Mouse (Mus musculus): ENCODE data around the gene Nsun2. TPM values are rescaled to one million over a fixed set of nuclear protein-coding genes. Genes with fewer than 3 reads are reported as not detected.
A peak's percentile ranks its signal among the peaks of the same experiment; 100 is the strongest.

Gene Nsun2
- 10 to 100 TPM; 40.4 to 47.9 TPM for total RNA-seq (2021)
- 29.3 and 53.3 TPM in 2 replicates for polyA plus RNA-seq (2012; rRNA removed)
- long read RNA-seq, transcript Nsun2-202 (19 exons, 2,834 nt): major isoform, 75 of 77 reads
- long read RNA-seq, partial matches to known transcripts: 1 of 77 reads
- long read RNA-seq, other reads (novel, unspliced or antisense): 1 of 77 reads

DNA sequence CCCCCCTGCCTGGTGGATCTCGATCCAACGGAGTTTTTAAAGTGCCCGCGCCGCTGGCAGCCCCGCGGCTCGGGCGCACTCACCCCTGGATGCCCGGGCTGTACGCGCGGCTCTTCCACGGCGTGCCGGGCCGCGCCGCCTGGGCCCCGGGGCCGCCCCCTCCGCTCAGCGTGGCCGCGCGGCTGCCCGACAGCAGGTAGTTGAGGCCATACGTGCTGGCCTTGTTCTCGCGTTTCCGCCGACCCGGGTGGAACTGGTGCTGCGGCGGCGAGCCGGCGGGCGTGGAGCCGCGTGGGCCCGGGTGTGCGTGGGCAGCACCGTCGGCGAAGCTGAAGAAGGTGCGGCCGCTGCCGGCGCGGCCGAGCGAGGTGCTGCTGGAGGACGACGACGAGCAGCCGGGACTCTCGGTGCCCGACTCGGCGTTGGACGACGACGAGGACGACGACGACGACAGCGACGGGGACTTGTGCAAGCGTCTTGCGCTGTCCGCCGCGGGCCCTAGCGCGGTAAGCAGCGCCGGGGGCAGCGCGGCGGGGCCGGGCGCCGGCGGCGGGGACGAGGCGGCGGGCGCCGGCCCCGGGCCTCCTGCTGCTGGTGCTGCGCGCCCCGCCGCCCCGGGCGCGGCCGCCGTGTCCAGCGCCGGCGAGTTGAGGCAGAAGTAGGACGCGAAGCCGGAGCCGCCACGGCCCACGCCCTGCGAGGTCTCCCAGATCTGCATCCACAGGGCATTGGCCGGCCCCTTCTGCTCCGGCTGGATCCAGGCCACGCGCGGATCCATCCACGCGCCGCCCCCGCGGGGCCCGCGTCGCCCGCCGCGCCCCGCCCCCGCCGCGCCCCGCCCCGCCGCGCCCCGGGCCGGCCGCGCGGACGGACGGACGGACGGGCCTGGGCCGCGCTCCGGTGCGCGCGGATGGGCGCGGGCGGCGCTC lies at the start of gene Nsun2:
TSS of gene Nsun2 (plus strand) at position 342 of the 929 bp plus-strand sequence.
- H3K9ac ChIP-seq (ENCODE audit: low read depth, low read length): peak within 1 kb of the TSS; percentile 91
- intact Hi-C loops (cut with DNase I): loop anchor here (10.0 kb wide), 1 partner anchor 949 kb away; the partner anchor contains the start of genes Fastkd3 and Mtrr
- peak; percentile 32; the same call in 1 of the 2 replicates for TF ChIP-seq POLR2A (IDR thresholded peaks at IDR 0.05; ENCODE audit: insufficient read depth, low read depth, low read length)
- no peak for TF ChIP-seq CTCF (IDR thresholded peaks at IDR 0.05)
- no peaks in the 10 kb centered on the region for H3K36me3 ChIP-seq (ENCODE audit: control insufficient read depth, insufficient read depth, low read length)
- peaks cover 7% of the 10 kb centered on the region for H3K79me2 ChIP-seq (replicated peaks; ENCODE audit: control insufficient read depth, insufficient read depth, low read length)
- DNase-seq: peak; percentile 79 to 82
- H3K27me3 ChIP-seq (ENCODE audit: control insufficient read depth, insufficient read depth, low read length): no peaks in the 10 kb centered on the region
- peak within 1 kb of the TSS; percentile 72 for H3K27ac ChIP-seq
- H3K4me1 ChIP-seq (ENCODE audit: control insufficient read depth, insufficient read depth, low read length): peaks cover 17% of the 10 kb centered on the region
- peak within 1 kb of the TSS; percentile 86 for H3K4me3 ChIP-seq
- 5% methylated on average over 151 of the region's 155 CpGs for WGBS

DNA sequence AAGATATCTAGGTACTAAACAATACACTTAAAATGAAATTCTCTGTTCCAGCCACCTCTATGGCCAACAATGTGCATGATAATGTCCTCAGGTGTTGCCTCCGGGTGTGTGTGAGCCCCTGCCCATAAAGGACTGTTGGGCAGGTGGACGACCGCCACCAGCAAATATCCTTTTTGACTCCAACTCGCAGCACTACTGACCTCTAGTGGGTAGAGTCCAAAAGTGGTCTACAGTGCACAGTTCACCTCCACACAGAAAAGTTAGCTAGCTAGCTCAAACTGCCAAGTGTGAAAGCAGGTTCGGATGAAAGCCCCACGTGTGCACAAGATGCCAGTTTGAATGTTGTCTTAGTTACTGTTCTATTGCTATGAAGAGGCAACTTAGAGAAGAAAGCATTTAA lies 48.2 kb upstream of the Nsun2 start:
- intact Hi-C loops (cut with DNase I): loop anchor here (5.0 to 10.0 kb wide), 2 partner anchors 103 to 901 kb away; partner anchors contain the start of genes Fastkd3 and Mtrr
- Histone ChIP-seq H3K36me3 (ENCODE audit: control insufficient read depth, insufficient read depth, low read length) (no peaks in the 10 kb centered on the region), H3K27ac (no peak overlapping the region), H3K4me3 (no peak overlapping the region), H3K27me3 (ENCODE audit: control insufficient read depth, insufficient read depth, low read length) (no peaks in the 10 kb centered on the region; the same call in none of the 2 replicates), H3K4me1 (ENCODE audit: control insufficient read depth, insufficient read depth, low read length) (peaks cover 5% of the 10 kb centered on the region), H3K9ac (ENCODE audit: low read depth, low read length) (no peak overlapping the region), H3K79me2 (replicated peaks; ENCODE audit: control insufficient read depth, insufficient read depth, low read length) (no peaks in the 10 kb centered on the region)
- 0 out of 2 replicates have a peak, but pooled peaks have one; percentile 6 for TF ChIP-seq EP300 (IDR thresholded peaks at IDR 0.05; ENCODE audit: insufficient read depth, low read depth, low read length)
- peak; percentile 83 for TF ChIP-seq CTCF (IDR thresholded peaks at IDR 0.05)
- TF ChIP-seq POLR2A (IDR thresholded peaks at IDR 0.05; ENCODE audit: insufficient read depth, low read depth, low read length): no peak
- DNase-seq: no peak
- WGBS: 13% methylated on average over 6 of the region's 6 CpGs

DNA sequence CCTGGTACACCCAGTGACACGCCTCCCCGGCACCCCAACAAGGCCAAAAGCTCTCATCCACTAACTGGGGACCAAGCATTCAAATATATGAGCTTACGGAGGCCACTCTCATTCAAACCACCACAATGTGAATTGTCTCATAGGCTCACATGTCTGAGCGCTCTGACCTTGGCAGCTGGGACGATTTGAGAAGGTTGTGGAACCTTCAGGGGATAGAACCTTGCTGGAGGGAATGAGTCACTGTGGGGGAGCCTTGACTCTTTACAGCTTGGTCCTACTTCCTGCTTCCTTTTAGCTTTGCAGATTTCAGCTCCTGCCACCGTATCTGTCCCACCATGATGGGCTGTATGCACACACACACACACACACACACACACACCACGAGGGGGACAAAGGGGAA lies 47.7 kb upstream of the Nsun2 start:
- WGBS: 43% methylated on average over 7 of the region's 7 CpGs
- Histone ChIP-seq H3K36me3 (ENCODE audit: control insufficient read depth, insufficient read depth, low read length) (no peaks in the 10 kb centered on the region), H3K27ac (no peak overlapping the region), H3K4me3 (no peak overlapping the region), H3K4me1 (ENCODE audit: control insufficient read depth, insufficient read depth, low read length) (peaks cover 5% of the 10 kb centered on the region), H3K27me3 (ENCODE audit: control insufficient read depth, insufficient read depth, low read length) (no peaks in the 10 kb centered on the region; the same call in none of the 2 replicates), H3K79me2 (replicated peaks; ENCODE audit: control insufficient read depth, insufficient read depth, low read length) (no peaks in the 10 kb centered on the region), H3K9ac (ENCODE audit: low read depth, low read length) (no peak overlapping the region)
- no peak for DNase-seq
- intact Hi-C loops (cut with DNase I): loop anchor here (5.0 to 10.0 kb wide), 2 partner anchors 104 to 901 kb away; partner anchors contain the start of genes Fastkd3 and Mtrr
- TF ChIP-seq EP300 (IDR thresholded peaks at IDR 0.05; ENCODE audit: insufficient read depth, low read depth, low read length) (no peak), CTCF (IDR thresholded peaks at IDR 0.05) (no peak), POLR2A (IDR thresholded peaks at IDR 0.05; ENCODE audit: insufficient read depth, low read depth, low read length) (no peak)

DNA sequence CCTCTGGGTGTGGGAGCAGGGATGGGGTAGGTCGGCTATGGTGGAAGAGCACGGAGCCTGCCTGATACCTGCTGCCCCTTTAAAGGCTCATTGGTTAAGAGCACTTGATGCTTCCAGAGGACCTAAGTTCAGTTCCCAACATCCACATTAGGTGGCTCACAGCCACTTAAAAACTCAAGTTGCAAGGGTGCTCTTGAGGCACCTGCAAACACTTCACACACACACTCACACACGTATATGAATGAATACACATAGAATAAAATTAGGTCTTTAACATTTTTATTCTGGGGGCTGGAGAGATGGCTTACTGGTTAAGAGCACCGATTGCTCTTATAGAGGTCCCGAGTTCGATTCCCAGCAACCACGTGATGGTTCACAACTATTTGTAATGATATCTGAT lies 46.4 kb upstream of the Nsun2 start:
- H3K4me1 ChIP-seq (ENCODE audit: control insufficient read depth, insufficient read depth, low read length): peaks cover 1% of the 10 kb centered on the region; the same call in 1 of the 2 replicates
- no peak for DNase-seq
- no peaks in the 10 kb centered on the region; the same call in none of the 2 replicates for H3K27me3 ChIP-seq (ENCODE audit: control insufficient read depth, insufficient read depth, low read length)
- no peak overlapping the region for H3K27ac ChIP-seq
- H3K79me2 ChIP-seq (replicated peaks; ENCODE audit: control insufficient read depth, insufficient read depth, low read length): no peaks in the 10 kb centered on the region
- H3K36me3 ChIP-seq (ENCODE audit: control insufficient read depth, insufficient read depth, low read length): no peaks in the 10 kb centered on the region
- H3K4me3 ChIP-seq: no peak overlapping the region
- WGBS: 83% methylated on average over 7 of the region's 7 CpGs
- TF ChIP-seq CTCF (IDR thresholded peaks at IDR 0.05) (no peak), POLR2A (IDR thresholded peaks at IDR 0.05; ENCODE audit: insufficient read depth, low read depth, low read length) (no peak)
- H3K9ac ChIP-seq (ENCODE audit: low read depth, low read length): no peak overlapping the region
- intact Hi-C loops (cut with DNase I): loop anchor here (5.0 to 10.0 kb wide), 2 partner anchors 105 to 902 kb away; partner anchors contain the start of genes Fastkd3 and Mtrr

DNA sequence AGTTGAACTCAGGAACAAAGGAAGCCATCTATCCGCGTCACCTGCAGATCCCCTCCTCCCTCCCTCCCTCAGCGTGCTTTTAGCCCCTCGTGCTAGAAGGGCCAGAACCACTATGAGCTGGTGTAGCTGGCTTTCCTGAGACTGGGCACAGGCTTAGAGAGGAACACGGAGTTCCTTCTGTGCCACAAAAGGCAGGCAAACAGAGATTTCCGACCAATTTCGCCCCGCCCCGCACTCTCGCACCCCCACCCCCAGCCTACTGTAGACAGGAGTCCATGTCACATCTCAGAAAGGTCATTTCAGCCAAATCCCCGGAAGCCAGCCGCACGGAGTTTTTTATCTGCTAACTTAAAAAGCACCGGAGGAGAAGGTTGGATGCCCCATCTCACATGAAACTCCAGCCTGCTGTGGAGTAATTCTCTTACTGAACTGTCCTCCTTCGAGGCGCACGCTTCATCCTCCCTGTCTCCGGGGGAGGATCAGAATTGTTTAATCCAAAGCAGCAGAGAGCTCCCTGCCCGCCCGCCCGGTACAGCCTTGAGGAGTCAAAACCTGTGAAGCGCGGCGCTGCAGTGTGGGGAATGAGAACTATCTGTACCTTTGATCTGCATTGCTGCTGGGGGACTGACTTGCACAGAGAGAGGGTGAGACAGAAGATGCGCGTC lies 45.8 kb upstream of the Nsun2 start:
- TF ChIP-seq POLR2A (IDR thresholded peaks at IDR 0.05; ENCODE audit: insufficient read depth, low read depth, low read length): no peak
- no peak for TF ChIP-seq EP300 (IDR thresholded peaks at IDR 0.05; ENCODE audit: insufficient read depth, low read depth, low read length)
- TF ChIP-seq CTCF (IDR thresholded peaks at IDR 0.05): no peak
- H3K9ac ChIP-seq (ENCODE audit: low read depth, low read length): no peak overlapping the region
- 4% methylated on average over 26 of the region's 26 CpGs for WGBS
- H3K4me1 ChIP-seq (ENCODE audit: control insufficient read depth, insufficient read depth, low read length): peaks cover 1% of the 10 kb centered on the region; the same call in 1 of the 2 replicates
- H3K79me2 ChIP-seq (replicated peaks; ENCODE audit: control insufficient read depth, insufficient read depth, low read length): no peaks in the 10 kb centered on the region
- H3K27me3 ChIP-seq (ENCODE audit: control insufficient read depth, insufficient read depth, low read length): no peaks in the 10 kb centered on the region; the same call in none of the 2 replicates
- no peak overlapping the region for H3K4me3 ChIP-seq
- intact Hi-C loops (cut with DNase I): loop anchor here (5.0 to 10.0 kb wide), 2 partner anchors 105 to 903 kb away; partner anchors contain the start of genes Fastkd3 and Mtrr
- no peak for DNase-seq
- no peak overlapping the region for H3K27ac ChIP-seq
- H3K36me3 ChIP-seq (ENCODE audit: control insufficient read depth, insufficient read depth, low read length): no peaks in the 10 kb centered on the region
